Mouse (Mus musculus) left cerebral cortex, postnatal 25 days (tissue): ENCODE data around the gene Col1a1. TPM values are rescaled to one million over a fixed set of nuclear protein-coding genes. Genes with fewer than 3 reads are reported as not detected.

Experiments used
- total RNA-seq, 2 experiments: library from RNA; stranded (reverse); gene quantifications; 2 replicates each; pipeline ENCODE4 v1.2.3; 2021

The Col1a1 gene
- total RNA-seq, 2 experiments from 2014 or later, result 22.8 to 31.9 TPM

Other genes with a start within 250 kb of the Col1a1 start
- not detected for gene Gm11541, start 231.7 kb upstream of the Col1a1 start, total RNA-seq
- under 1 TPM in 1 of 2 experiments, not detected in 1; 0.46 TPM for gene Cdc34b, start 194.4 kb upstream of the Col1a1 start, total RNA-seq
- not detected for gene Tmem92, start 153.5 kb upstream of the Col1a1 start, total RNA-seq
- gene Hils1, start 31.4 kb downstream of the Col1a1 start, total RNA-seq, result not detected
- gene Sgca, start 40.1 kb downstream of the Col1a1 start, total RNA-seq, result under 1 TPM in 1 of 2 experiments, not detected in 1; 0.46 TPM
- 100 to 1,000 TPM; 675 to 703 TPM for gene Ppp1r9b, start 54.8 kb downstream of the Col1a1 start, total RNA-seq
- gene Samd14, start 73.7 kb downstream of the Col1a1 start, total RNA-seq, result 10 to 100 TPM; 30.8 to 31.1 TPM
- gene Pdk2, start 105.1 kb downstream of the Col1a1 start, total RNA-seq, result 10 to 100 TPM; 87.3 to 88.7 TPM
- gene Itga3, start 140.6 kb downstream of the Col1a1 start, total RNA-seq, result 10 to 100 TPM; 13.8 to 14.5 TPM
- not detected for gene Dlx3, start 183.9 kb downstream of the Col1a1 start, total RNA-seq
- not detected for gene Dlx4, start 210.0 kb downstream of the Col1a1 start, total RNA-seq